Mouse (Mus musculus) right cerebral cortex, postnatal 25 days (tissue): ENCODE measurements at regions not wholly inside any gene's neighbourhood (a gene's known extent, or its start where the extent isn't known, plus 50 kb on each side); places are given as distances from the start of the nearest gene placed in this dataset.

Experiments
- DNase-seq: peaks from one replicate; pipeline ENCODE4 v3.0.0; 2022

DNA sequence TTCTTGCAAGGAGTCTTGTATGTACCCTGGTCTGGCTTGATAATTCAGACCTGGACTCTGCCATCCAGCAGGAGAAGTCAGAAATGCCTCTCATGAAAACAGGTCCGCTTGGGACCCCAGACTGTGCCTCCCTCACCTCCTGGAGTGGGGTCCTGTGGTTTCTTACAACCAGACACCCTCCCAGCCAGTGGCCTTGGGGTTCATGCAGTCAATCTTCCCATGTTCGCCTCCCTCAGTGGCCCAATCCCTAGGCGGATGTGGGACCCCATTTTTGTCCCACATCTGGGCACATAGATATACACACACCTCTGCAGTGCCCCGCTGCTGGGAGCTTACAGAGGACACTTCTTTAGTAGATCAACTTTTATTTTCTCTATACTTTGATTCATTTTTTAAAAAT lies 217.7 kb downstream of the Lrfn2 start:
- no peak for DNase-seq

GRCm38 (mm10) chr17:49150971-49151422 lies 218.8 kb downstream of the Lrfn2 start:
- DNase-seq = peak; percentile 49

GRCm38 (mm10) chr17:49153994-49154393 lies 221.8 kb downstream of the Lrfn2 start:
- DNase-seq = no peak

DNA sequence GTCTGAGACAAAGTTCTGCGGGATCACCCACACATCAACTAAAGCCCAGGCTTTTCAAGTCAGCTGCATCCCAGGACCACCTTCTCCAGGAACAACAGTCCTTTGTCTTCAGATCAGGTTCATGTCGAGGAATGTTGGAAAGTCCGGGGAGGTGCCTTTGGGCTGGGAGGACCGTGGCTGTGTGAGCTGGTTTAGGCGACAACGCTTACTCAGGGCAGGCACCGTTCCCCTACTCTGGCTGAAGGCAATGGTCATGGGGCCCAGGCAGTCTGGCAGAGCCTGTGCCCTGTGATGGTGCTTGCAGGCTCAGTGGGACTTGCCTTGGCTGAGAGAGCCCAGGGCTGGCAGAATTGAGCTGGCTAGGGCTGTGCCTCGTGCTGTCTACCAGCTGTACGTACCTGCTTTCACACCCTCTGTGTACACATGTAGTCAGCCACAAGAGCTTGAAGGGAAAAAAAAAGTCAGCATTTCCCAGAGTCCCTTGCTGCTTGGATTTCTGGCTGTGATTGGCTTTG lies 222.9 kb downstream of the Lrfn2 start:
- no peak for DNase-seq

GRCm38 (mm10) chr17:49157586-49157985 lies 225.4 kb downstream of the Lrfn2 start:
- DNase-seq = no peak

DNA sequence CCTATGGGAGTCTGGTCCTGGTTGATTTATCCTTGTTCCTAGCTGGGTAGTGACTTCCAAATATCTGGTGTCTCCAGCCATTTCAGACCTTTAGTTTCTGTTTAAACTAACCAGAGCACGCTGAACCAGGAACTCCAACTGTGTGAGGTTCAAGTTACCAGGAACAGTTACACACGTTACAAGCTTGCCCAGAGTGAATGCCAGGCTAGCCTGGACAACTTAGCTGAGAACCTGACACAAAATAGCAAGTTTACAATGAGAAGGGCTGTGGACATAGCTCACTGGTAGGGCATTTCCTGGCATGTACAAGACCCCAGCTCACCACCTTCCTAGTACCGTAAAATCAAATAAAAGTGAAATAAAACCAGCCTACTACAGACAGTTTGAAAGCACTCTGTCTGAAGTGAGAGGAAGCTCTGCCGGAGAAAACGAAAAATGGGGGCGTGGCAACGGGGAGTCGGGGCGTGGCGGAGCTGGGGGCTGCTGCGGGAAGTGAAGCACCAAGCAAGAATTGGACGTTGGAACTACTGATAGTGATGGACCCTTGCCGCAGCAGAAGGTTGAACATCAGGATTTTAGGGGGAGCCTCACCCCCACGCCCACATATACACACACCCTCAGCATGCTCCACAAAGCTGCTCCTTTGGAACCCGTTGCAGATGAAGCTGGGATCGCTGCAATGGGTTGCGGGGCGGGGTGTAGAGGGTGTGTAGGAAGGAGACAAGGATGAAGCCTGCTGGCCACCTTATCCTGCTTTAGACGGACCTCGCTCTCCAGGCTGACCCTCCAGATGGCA lies 239.3 kb downstream of the Lrfn2 start:
- DNase-seq = no peak

DNA sequence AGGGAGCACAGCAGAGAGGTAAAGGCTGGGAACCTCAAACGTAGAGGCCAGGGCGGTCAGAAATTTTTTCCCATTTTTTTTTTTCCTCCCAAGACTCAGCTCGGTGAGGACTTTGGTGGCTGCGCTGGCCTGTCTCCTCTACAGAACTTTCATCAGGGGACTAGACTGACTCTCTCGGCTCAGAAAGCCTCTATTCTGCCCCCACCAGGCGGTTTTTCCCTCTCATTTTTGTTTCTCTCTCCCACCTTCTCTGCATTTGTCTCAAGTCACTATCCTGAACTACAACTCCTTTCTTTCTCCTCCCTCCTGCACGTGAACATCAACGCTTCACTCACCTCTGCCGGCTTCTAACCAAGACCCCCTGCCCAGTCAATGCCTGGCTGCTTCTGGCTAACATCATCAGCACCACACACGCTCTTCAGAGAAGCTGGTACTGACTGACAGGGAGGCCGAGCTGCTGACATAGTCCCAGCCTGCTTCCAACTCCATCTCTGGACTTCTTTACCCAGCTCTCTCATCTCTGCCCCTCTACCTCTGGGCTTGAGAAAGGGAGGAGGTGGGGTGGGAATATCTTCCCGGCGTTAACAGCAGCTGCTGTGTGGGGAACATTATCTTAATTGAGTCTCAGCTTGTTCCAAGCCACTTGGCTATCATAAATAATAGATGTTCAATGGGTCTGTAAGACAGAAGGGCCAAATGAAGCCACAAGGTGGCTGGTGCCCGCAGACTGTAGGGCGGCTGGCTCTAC lies 240.0 kb downstream of the Lrfn2 start:
- DNase-seq = no peak

GRCm38 (mm10) chr17:49172800-49173150 lies 240.6 kb downstream of the Lrfn2 start:
- DNase-seq = no peak

DNA sequence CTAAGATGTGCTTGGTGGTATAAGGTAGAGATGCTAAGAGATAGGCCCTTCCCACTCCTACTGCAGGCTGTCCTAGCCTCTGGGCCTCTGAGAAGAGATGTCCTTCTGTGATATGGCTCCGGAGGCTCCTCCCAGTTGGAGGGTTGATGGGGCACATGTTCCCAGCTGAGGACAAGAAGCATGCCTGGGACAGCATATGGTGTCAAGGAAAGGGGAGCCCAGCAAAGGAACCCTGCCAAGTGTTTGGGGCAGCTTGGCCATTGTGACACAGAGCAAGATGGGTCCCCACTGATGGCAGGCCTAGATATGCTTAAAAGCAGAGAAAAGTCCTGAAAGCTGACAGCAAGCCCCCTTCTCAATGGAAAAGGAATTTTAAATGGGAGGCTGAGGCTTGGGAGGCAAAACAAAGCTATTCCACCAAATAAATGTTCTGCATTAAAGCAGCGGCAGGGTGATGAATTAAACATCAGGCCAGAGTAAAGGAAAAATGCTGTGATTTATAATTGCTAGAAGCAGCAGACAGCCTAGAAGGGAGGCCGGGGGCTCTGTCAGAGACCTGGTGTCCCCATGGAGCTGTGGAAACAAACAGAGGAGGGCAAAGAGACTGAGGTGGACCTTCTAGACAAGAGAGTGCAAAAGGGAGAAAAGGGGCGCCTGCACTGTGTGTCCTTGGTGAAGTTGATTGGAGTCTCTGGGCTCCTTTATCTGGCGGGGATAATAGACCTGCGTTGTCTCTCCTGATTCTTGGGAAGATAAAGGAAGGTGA lies 246.0 kb downstream of the Lrfn2 start:
- no peak for DNase-seq

DNA sequence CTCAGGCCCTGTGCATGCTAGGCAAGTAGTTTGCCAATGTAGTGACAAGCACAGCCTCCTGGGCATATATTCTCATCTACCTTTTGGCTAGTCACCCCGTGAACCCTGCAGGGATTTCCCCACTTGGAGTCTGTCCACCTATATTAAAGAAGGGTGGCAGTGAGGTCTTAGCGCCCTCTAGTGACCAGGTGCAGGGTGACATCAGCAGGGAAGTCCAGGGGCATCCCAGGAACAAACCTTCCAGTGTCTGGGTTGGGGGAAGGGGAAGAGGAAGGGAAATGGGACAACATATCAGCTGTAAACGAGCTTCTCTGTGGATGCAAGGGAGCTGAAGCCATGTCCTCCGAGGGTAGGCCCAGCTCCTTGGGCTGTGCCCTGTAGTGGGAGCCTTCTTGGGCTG lies 245.7 kb upstream of the Mocs1 start:
- peak; percentile 36 for DNase-seq

- peak; percentile 66 for DNase-seq
Observed at GRCm38 (mm10) chr17:49183917-49184316, 244.2 kb upstream of the Mocs1 start.

- DNase-seq = no peak
Observed at GRCm38 (mm10) chr17:49185052-49185612, 243.0 kb upstream of the Mocs1 start.

- DNase-seq = no peak
Observed at GRCm38 (mm10) chr17:49189765-49190164, 238.4 kb upstream of the Mocs1 start.

DNA sequence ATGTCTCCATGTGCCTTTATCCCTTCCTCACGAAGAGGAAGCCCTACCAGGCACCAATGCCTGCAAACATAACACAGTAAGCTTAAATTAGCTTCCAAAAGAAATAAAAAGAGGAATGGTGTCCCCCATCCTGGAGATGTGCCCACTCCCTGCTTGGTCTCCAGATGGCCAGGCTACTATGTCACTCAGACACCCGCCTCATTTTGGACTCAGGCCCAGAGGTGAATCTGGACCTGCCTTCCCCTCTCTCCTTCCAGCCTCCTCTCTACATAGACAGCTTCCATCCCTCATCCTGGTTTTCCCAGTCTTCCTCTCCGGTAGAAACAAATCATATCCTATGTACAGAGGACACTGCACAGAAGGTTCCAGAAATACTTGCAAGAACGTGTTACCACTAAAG lies 237.8 kb upstream of the Mocs1 start:
- no peak for DNase-seq

DNA sequence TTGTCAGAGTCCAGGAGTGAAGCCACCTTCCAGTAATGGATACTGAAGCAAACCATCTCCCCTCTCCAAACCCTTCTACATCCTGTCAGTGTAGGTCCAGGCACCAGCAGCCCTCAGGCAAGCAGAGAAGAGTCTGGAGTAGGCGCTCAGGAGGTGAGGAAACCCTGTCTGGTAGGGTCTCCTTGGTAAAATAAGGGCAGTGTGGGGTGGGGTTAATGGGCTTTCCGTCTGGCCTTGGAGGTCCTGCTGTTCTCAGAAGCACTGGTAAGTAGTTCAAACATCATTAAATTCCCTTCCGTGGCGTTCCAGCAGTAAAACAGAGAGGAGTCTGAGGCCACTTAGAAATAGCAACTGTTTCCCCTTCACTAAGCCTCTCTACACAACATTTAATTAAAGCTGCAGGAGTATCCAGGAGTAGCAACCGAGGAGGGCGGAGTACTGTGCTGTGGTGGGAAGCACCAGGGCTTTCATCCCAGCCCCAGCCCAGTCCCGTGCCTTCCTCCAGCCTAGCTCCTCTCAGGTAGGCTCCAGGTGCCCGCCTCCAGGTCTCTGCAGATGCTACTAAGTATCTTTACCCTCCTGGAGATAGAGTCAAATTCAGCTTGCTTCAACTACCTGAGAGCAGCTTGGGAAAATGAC lies 232.0 kb upstream of the Mocs1 start:
- DNase-seq = no peak

- no peak for DNase-seq
Observed at GRCm38 (mm10) chr17:49201495-49201894, 226.7 kb upstream of the Mocs1 start.

GRCm38 (mm10) chr17:49205095-49205494 lies 223.1 kb upstream of the Mocs1 start:
- no peak for DNase-seq

- no peak for DNase-seq
Observed at GRCm38 (mm10) chr17:49205564-49205963, 222.6 kb upstream of the Mocs1 start.

GRCm38 (mm10) chr17:49206708-49207107 lies 221.5 kb upstream of the Mocs1 start:
- DNase-seq = no peak

DNA sequence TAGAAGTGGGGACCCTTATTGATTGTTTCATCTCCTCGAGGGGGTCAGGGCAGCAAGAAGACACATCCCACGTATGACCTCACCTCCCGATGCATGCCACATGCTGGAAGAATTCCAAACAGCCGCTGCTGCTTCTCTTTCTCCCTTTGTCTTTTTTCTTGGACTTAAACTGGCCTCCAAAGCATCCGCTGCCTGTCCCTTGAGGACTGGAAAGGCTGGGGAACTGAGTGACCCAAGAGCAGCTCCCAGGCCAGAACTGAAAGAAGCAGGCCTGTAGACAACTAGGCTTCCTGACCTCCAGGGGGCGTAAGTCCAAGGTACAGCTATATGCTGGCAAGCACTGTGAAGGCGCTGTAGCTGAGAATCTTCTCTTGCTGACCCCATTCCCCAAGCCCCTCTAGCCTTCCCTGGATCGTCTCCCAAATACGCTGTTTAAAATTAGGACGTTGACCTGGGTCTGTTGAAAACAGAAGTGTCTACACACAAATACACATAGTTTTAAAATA lies 219.8 kb upstream of the Mocs1 start:
- DNase-seq = no peak

DNA sequence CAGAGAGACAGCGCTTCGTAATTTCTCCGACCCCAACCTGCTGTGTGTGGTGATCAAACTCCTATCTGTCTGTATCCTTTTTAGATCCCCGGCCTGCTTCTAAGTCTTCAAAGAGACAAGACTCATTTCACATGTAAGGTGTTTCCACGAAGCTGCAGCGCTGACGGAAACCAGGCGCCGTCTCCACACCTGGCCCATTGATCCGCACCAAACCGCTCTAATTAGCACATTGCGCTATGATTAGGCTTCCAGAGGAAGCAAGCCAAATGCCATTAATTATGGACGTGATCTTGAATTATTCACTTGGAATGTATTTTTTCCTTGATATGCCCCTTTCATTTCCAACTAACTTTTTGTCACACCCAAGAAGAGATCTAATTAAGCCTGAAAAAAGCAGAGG lies 215.2 kb upstream of the Mocs1 start:
- DNase-seq = no peak

- DNase-seq = no peak
Observed at GRCm38 (mm10) chr17:49215281-49215680, 212.9 kb upstream of the Mocs1 start.
